Mouse (Mus musculus) midbrain, postnatal 0 days (tissue): ENCODE results near the gene Tlr13. TPM values are rescaled to one million over a fixed set of nuclear protein-coding genes. Genes with fewer than 3 reads are reported as not detected.
A peak's percentile ranks its signal among the peaks of the same experiment; 100 is the strongest.

ENCODE experiments used
- ATAC-seq: fragments of 200-750 bp; cut with Nextera tagmentation; 2 replicates; pipeline ENCODE4 v1.8.0; 2017; ENCODE audit warnings: moderate number of reproducible peaks, mild to moderate bottlenecking, moderate TSS enrichment, moderate library complexity; ENCODE audit not compliant: low FRiP score
- DNase-seq: peaks from one replicate; pipeline ENCODE4 v3.0.0-alpha.2; 2015; ENCODE audit warnings: low spot score
- H3K27ac ChIP-seq: fragments of 300-500 bp; sonication (generic); 2 replicates; pipeline ENCODE4 v1.5.1; 2014; ENCODE audit warnings: low read depth, mild to moderate bottlenecking, low read length, mixed read lengths
- H3K27me3 ChIP-seq: fragments of 300-500 bp; sonication (generic); 2 replicates; pipeline ENCODE4 v1.6.1; 2014; ENCODE audit warnings: low read length, control low read depth, mixed read lengths; ENCODE audit not compliant: insufficient read depth
- H3K36me3 ChIP-seq: fragments of 300-500 bp; sonication (generic); 2 replicates; pipeline ENCODE4 v1.6.1; 2014; ENCODE audit warnings: low read length, control low read depth, mixed read lengths; ENCODE audit not compliant: insufficient read depth
- H3K4me1 ChIP-seq: fragments of 300-500 bp; sonication (generic); 2 replicates; pipeline ENCODE4 v1.6.1; 2014; ENCODE audit warnings: mild to moderate bottlenecking, control low read depth, antibody characterized with exemption, low read length, mixed read lengths; ENCODE audit not compliant: insufficient read depth
- H3K4me2 ChIP-seq: fragments of 300-500 bp; sonication (generic); 2 replicates; pipeline ENCODE4 v1.6.1; 2014; ENCODE audit warnings: low read depth, mild to moderate bottlenecking, low read length, mixed read lengths; ENCODE audit not compliant: poor library complexity, severe bottlenecking
- H3K4me3 ChIP-seq: fragments of 300-500 bp; sonication (generic); 2 replicates; pipeline ENCODE4 v1.5.1; 2014; ENCODE audit warnings: low read depth, mild to moderate bottlenecking, low read length, moderate library complexity
- H3K9ac ChIP-seq: fragments of 300-500 bp; sonication (generic); replicated peaks from 2 replicates; pipeline ENCODE4 v1.6.1; 2014; ENCODE audit warnings: mild to moderate bottlenecking, low read length, moderate library complexity, mixed read lengths; ENCODE audit not compliant: poor library complexity, severe bottlenecking
- H3K9me3 ChIP-seq: fragments of 300-500 bp; sonication (generic); 2 replicates; pipeline ENCODE4 v1.6.1; 2016; ENCODE audit warnings: low read length, control low read depth
- CTCF ChIP-seq: IDR thresholded peaks from 2 replicates; pipeline ENCODE4 v1.5.1; 2016; ENCODE audit warnings: antibody characterized with exemption, mild to moderate bottlenecking
- WGBS: fragments of 180-500 bp; shearing (Covaris S2); extraction: QIAGEN DNeasy Blood & Tissue Kit; methylation state at CpG from one replicate; pipeline ENCODE4 v1.1.7; 2014; 5-methylcytosine and 5-hydroxymethylcytosine counted together
- polyA plus RNA-seq: library from polyadenylated mRNA; unstranded; fragments of >200 nt; fragmentation: Nextera tagmentation; extraction: Ambion mirVana; gene quantifications from 2 replicates; pipeline ENCODE4 v1.2.1, GENCODE M21; 2015
- total RNA-seq: library from RNA; depleted of rRNA; stranded (reverse); fragments of >200 nt; gene quantifications from 2 replicates; pipeline ENCODE4 v1.2.3, GENCODE M21; 2014

The Tlr13 gene
- total and polyA plus RNA-seq, 2 experiments from 2014 or later, result 0.35 to 0.71 TPM

GRCm38 (mm10) chrX:106149460-106149859 is 6.5 kb downstream of the Tlr13 start:
- Histone ChIP-seq H3K4me1 (no peaks in the 10 kb centered on the region), H3K27me3 (no peaks in the 10 kb centered on the region), H3K4me2 (no peak overlapping the region), H3K27ac (no peak overlapping the region), H3K9me3 (no peaks in the 10 kb centered on the region), H3K4me3 (no peak overlapping the region), H3K36me3 (no peaks in the 10 kb centered on the region), H3K9ac (no peak overlapping the region)
- 79% methylated on average over 3 of the region's 3 CpGs for WGBS
- DNase-seq, result no peak
- no peak for ATAC-seq
- no peak for TF ChIP-seq CTCF

GRCm38 (mm10) chrX:106154180-106154586 is 11.2 kb downstream of the Tlr13 start:
- no peak overlapping the region for H3K27ac ChIP-seq
- no peak overlapping the region for H3K4me3 ChIP-seq
- TF ChIP-seq CTCF, result no peak
- no peak overlapping the region for H3K4me2 ChIP-seq
- no peaks in the 10 kb centered on the region for H3K9me3 ChIP-seq
- no peaks in the 10 kb centered on the region for H3K36me3 ChIP-seq
- H3K27me3 ChIP-seq, result no peaks in the 10 kb centered on the region
- no peaks in the 10 kb centered on the region for H3K4me1 ChIP-seq
- DNase-seq (no peak), ATAC-seq (no peak)
- no peak overlapping the region for H3K9ac ChIP-seq

GRCm38 (mm10) chrX:106155892-106156291 is 12.9 kb downstream of the Tlr13 start:
- H3K9ac ChIP-seq, result no peak overlapping the region
- no peaks in the 10 kb centered on the region for H3K9me3 ChIP-seq
- H3K27me3 ChIP-seq, result no peaks in the 10 kb centered on the region
- H3K36me3 ChIP-seq, result no peaks in the 10 kb centered on the region
- no peak overlapping the region for H3K4me2 ChIP-seq
- no peak overlapping the region for H3K27ac ChIP-seq
- H3K4me1 ChIP-seq, result no peaks in the 10 kb centered on the region
- no peak overlapping the region for H3K4me3 ChIP-seq
- no peak for TF ChIP-seq CTCF
- no peak for DNase-seq
- no peak for ATAC-seq
- 80% methylated on average over 4 of the region's 4 CpGs for WGBS

GRCm38 (mm10) chrX:106163995-106164394 is 21.0 kb downstream of the Tlr13 start:
- TF ChIP-seq CTCF, result no peak
- no peaks in the 10 kb centered on the region for H3K27me3 ChIP-seq
- no peak overlapping the region for H3K9ac ChIP-seq
- no peaks in the 10 kb centered on the region for H3K4me1 ChIP-seq
- H3K9me3 ChIP-seq, result no peaks in the 10 kb centered on the region
- no peaks in the 10 kb centered on the region for H3K36me3 ChIP-seq
- no peak for DNase-seq
- no peak overlapping the region for H3K4me3 ChIP-seq
- 63% methylated on average over 5 of the region's 5 CpGs for WGBS
- ATAC-seq, result no peak
- no peak overlapping the region for H3K4me2 ChIP-seq
- H3K27ac ChIP-seq, result no peak overlapping the region

GRCm38 (mm10) chrX:106164555-106164954 is 21.6 kb downstream of the Tlr13 start:
- Histone ChIP-seq H3K4me1 (no peaks in the 10 kb centered on the region), H3K9me3 (no peaks in the 10 kb centered on the region), H3K27me3 (no peaks in the 10 kb centered on the region), H3K4me2 (no peak overlapping the region), H3K36me3 (no peaks in the 10 kb centered on the region), H3K27ac (no peak overlapping the region), H3K4me3 (no peak overlapping the region), H3K9ac (no peak overlapping the region)
- no peak for TF ChIP-seq CTCF
- no peak for ATAC-seq
- WGBS, result 76% methylated on average over 5 of the region's 5 CpGs
- DNase-seq, result no peak

GRCm38 (mm10) chrX:106165089-106165488 is 22.1 kb downstream of the Tlr13 start:
- Histone ChIP-seq H3K27ac (no peak overlapping the region), H3K4me1 (no peaks in the 10 kb centered on the region), H3K27me3 (no peaks in the 10 kb centered on the region), H3K4me2 (no peak overlapping the region), H3K36me3 (no peaks in the 10 kb centered on the region), H3K9me3 (no peaks in the 10 kb centered on the region), H3K9ac (no peak overlapping the region), H3K4me3 (no peak overlapping the region)
- peak; percentile 17; the same call in 1 of the 2 replicates for TF ChIP-seq CTCF
- DNase-seq (no peak), ATAC-seq (no peak)
- 83% methylated on average over 1 of the region's 1 CpGs for WGBS
